Mouse (Mus musculus) kidney, adult 11 months (tissue): Measurements from ENCODE around the gene Ddx58.

ENCODE experiments used
- DNase-seq: peaks from one replicate; pipeline ENCODE4 v3.0.0; 2022

Gene Ddx58

DNA sequence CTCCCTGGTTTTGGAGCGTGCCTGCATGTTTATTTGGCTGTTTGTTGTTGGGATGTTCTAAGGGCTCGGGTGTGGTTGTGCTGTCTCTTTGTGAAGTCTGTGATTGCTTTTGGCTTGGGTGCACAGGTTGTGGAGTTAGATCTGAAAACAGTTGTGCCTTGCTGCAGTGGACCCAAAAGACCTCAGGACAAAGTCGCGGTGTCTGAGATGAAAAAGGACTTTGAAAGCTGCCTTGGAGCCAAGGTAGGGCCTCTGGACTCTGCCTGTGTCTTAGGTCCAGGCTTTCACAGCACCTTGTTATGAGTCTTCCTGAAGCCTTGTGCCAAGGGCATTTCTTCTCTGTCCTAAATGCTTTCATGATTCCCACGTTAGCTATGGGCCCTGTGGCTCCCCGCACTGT is 59.6 kb downstream of the Ddx58 start:
- peak; percentile 86 for DNase-seq

DNA sequence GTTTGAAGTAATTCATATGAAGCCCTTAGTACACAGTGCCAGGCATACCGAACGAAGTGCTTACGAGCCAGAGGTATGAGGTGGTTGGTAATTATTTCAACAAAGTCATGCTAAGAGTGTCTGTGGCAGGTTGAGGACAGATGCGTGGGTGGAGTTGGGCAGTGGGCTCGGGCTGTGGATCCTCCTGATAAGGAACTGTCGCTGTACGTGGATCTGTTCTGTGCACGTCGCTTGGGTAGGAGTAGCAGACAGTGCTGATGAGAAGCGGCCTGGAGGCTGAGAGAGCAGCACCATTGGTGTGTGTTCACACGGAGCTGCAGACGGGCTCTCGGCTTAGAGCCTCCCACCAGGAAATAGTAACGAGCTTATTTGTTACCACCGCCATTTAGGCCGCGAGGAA is 61.0 kb downstream of the Ddx58 start:
- no peak for DNase-seq

DNA sequence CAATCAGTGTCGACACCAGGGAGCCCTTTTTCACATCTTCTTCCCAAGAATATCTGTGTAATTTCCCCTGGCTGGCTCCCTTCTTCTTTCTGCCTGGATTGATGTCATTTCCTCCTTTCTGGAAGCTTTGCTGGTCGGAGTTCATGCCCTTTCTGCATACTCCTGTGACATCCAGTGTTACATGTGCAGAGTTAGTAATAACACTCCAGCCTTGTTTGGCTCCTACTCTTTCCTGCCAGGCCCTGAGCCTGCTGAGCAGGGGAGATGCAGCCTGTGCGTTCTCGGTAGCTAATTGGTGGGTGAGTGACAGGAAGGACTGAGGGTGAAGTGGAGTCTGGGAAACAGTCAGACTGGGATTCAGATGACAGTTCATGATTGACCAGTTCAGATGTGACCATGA is 65.3 kb downstream of the Ddx58 start:
- DNase-seq: no peak

DNA sequence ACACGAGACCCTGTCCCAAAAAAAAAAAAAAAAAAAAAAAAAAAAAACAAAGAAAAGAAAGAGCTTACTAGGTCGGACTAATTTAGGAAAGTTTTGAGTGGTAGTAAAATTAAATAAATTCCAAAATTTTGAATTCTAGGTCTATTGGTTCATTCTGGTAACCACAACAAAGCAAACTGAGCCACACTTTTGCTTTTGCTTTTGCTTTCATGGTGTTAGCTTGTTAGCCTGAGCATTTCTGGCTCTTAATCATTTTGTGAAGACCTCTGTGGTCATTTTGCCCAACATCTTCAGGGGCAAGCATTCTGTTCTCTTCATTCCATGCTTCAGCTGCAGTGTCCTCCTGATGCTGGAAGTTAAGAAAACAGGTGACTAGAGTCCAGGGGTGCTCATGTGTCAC is 67.3 kb downstream of the Ddx58 start:
- no peak for DNase-seq

DNA sequence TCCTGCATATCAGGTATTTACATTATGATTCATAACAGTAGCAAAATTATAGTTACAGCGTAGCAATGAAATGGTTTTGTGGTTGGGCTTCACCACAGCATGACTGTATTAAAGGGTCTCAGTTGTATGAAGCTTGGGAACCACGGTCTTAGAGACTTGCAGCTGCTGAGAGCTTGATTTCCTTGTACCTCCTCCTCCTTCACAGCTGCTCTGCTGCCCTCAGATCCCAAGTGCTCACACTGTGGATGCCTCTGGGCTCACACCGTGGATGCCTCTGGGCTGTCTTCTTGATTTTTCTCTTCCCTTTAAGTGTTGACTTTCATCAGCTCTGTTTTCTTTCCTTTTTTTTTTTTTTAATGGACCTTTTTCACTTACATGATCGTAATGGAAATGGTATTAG is 68.2 kb downstream of the Ddx58 start:
- DNase-seq: no peak

GRCm38 (mm10) chr4:40163646-40164045 is 76.0 kb downstream of the Ddx58 start:
- DNase-seq: no peak

GRCm38 (mm10) chr4:40160591-40161434 is 78.8 kb downstream of the Ddx58 start:
- DNase-seq: no peak

GRCm38 (mm10) chr4:40158224-40158540 is 81.4 kb downstream of the Ddx58 start:
- no peak for DNase-seq

- no peak for DNase-seq
These were observed 82.0 kb downstream of the Ddx58 start for GRCm38 (mm10) chr4:40157500-40158223.

DNA sequence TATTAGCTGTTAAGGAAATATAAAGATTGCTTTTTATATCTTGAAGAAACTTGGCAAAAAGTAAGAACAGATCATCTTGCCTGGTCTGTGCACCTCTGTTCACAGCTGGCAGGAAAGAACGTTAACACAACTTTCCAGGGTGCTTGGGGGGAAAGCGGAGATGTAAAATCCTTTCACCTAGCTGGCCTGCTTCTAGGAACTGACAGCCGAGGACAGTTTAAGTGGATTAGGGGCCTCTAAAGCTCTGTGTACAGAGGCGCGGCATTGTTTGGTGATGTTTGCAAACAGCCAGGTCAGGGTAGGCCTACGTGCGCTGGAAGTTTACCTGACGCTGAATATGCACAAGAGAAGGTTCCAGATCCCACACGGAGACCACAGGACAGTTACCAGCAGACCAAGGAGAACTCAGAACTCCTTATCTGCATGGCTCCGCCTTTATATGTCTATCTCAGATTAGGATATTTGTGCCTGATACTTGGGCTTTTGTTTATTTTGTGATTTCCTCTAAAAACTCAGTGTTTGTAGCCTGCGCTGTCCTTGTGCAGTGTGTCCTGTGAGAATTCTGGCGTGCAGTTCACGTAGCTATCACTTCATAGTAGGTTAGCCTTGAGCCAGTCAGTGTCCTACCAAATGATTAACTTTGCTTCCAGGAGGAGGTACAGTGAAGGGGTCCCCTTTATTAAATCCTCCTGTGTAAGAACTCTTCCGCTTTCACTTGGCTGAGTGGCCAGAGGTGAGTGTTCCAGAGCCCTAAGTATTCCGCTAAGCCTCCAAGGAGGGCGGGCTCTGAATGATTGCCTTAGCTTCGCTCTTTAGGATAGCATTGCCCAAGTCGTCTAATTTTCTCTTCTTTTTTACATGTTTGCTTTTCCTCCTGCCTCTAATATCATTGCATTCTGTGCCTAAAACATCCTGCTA is 82.8 kb downstream of the Ddx58 start:
- no peak for DNase-seq

DNA sequence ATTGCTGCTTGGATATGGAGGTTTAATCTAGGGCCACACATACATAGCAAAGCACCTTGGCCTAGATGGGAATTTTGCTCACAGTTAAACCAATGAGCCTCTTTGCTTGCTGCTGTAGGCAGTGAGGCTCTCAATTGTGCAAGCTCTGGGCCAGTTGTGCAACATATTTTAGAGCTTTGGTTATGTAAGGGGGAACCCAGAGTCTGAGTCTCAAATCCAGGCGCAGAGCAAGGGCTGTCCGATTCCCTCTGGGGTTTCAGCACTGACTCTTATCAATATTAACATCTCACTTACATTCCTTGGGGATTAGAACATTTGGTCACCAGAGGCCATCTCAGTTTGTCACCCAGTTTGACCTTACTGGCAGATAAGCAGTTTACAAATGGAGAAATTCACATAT is 83.5 kb downstream of the Ddx58 start:
- DNase-seq: peak; percentile 39

GRCm38 (mm10) chr4:40155467-40155999 is 84.1 kb downstream of the Ddx58 start:
- no peak for DNase-seq

DNA sequence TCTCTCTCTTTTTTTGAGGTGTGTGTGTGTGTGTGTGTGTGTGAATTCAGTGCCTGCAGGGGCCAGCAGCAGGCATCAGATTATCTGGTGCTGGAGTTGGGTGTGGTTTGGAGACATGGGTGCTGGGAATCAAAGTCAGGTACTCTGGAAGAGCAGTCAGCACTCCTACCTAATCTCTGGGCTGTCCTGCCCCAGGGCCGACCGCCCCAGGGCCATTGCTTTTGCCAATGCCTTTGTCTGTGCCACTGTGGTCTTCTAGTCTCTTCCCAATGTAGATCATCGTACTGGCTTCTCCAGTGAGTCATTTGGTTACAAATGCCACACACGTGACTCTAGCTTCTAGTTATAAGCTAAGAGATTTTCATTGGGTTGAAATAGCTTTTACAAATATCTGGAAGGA is 84.9 kb downstream of the Ddx58 start:
- no peak for DNase-seq
